Mouse (Mus musculus) liver, embryonic 14.5 days (tissue): ENCODE measurements at regions not wholly inside any gene's neighbourhood (a gene's known extent, or its start where the extent isn't known, plus 50 kb on each side); places are given as distances from the start of the nearest gene placed in this dataset.
A peak's percentile ranks its signal among the peaks of the same experiment; 100 is the strongest.

Experiments used
- ATAC-seq: fragments of 200-750 bp; cut with Nextera tagmentation; 2 replicates; pipeline ENCODE4 v1.8.0; 2017; ENCODE audit warnings: moderate number of reproducible peaks, mild to moderate bottlenecking, moderate library complexity; ENCODE audit not compliant: insufficient read depth
- DNase-seq, 3 experiments: peaks; one replicate each; pipeline ENCODE4 v3.0.0-alpha.2; 2012 to 2013; ENCODE audit warnings: low read depth in 3 of 3, low spot score in 3 of 3
- H3K27ac ChIP-seq: fragments of 300-500 bp; sonication (generic); 2 replicates; pipeline ENCODE4 v1.5.1; 2014; ENCODE audit warnings: moderate library complexity, mild to moderate bottlenecking, control low read depth, inconsistent platforms
- H3K27me3 ChIP-seq: fragments of 300-500 bp; sonication (generic); 2 replicates; pipeline ENCODE4 v1.6.1; 2014; ENCODE audit warnings: mild to moderate bottlenecking, low read length, moderate library complexity; ENCODE audit not compliant: control insufficient read depth, insufficient read depth
- H3K36me3 ChIP-seq: fragments of 300-500 bp; sonication (generic); replicated peaks from 2 replicates; pipeline ENCODE4 v1.6.1; 2014; ENCODE audit warnings: low read depth; ENCODE audit not compliant: control insufficient read depth, insufficient read depth
- H3K4me1 ChIP-seq, 2 experiments: fragments of 200-500 bp in 1 of 2; fragments of 300-500 bp in 1 of 2; sonication (generic) in 1 of 2; replicated peaks; 2 replicates each; pipeline ENCODE4 v1.6.1; 2012 to 2014; ENCODE audit warnings: antibody characterized with exemption in 1 of 2, inconsistent platforms in 1 of 2, low read length in 1 of 2; ENCODE audit not compliant: control insufficient read depth in 2 of 2, insufficient read depth in 2 of 2
- H3K4me2 ChIP-seq: fragments of 300-500 bp; sonication (generic); 2 replicates; pipeline ENCODE4 v1.6.1; 2014; ENCODE audit warnings: low read depth, mild to moderate bottlenecking, control low read depth, moderate library complexity
- H3K4me3 ChIP-seq, 2 experiments: fragments of 200-500 bp in 1 of 2; fragments of 300-500 bp in 1 of 2; sonication (generic) in 1 of 2; 2 replicates each; pipeline ENCODE4 v1.5.1; 2012 to 2014; ENCODE audit warnings: low read depth in 2 of 2, low read length in 2 of 2, mild to moderate bottlenecking in 2 of 2, control low read depth in 1 of 2, inconsistent platforms in 1 of 2, moderate library complexity in 1 of 2; ENCODE audit not compliant: insufficient read depth in 1 of 2
- H3K9ac ChIP-seq: fragments of 300-500 bp; sonication (generic); replicated peaks from 2 replicates; pipeline ENCODE4 v1.6.1; 2014; ENCODE audit warnings: mild to moderate bottlenecking, control low read depth, moderate library complexity
- H3K9me3 ChIP-seq: fragments of 300-500 bp; sonication (generic); 2 replicates; pipeline ENCODE4 v1.6.1; 2016; ENCODE audit warnings: low read length, mixed read lengths; ENCODE audit not compliant: control insufficient read depth
- CTCF ChIP-seq: IDR thresholded peaks from 2 replicates; pipeline ENCODE4 v1.5.1; 2016; ENCODE audit warnings: antibody characterized with exemption, low read depth, control low read depth
- EP300 ChIP-seq: IDR thresholded peaks from 2 replicates; pipeline ENCODE4 v1.6.1; 2016; ENCODE audit warnings: antibody characterized with exemption, low read depth
- WGBS: fragments of 180-500 bp; shearing (Covaris S2); extraction: QIAGEN DNeasy Blood & Tissue Kit; methylation state at CpG from one replicate; pipeline ENCODE4 v1.1.7; 2014; ENCODE audit not compliant: insufficient replicate concordance; 5-methylcytosine and 5-hydroxymethylcytosine counted together

DNA sequence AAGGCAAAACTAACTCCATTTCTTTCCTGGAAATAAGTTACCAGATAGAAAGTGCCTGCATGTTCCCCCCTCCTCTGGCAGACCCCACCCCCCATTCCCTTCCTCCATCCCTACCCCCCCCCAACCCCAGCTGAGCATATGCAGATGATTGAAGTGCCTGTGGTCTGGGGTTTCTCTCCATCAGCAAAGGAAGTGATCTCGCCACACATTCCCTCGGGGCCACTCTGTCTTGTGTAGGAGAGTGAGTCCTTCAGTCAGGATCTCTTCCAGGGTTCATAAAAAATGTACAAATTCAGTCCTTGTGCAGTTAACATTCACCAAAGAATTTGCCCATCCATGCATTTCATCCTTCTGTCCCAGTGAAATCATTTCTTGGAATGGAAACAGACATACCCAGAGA, 370.1 kb downstream of the Slc4a3 start:
- Histone ChIP-seq H3K36me3 (no peaks in the 10 kb centered on the region), H3K9ac (no peak overlapping the region), H3K27ac (no peak overlapping the region), H3K4me2 (no peak overlapping the region), H3K9me3 (no peaks in the 10 kb centered on the region), H3K4me3 (no peak overlapping the region), H3K4me1 (no peaks in the 10 kb centered on the region), H3K27me3 (no peaks in the 10 kb centered on the region)
- TF ChIP-seq CTCF (no peak), EP300 (no peak)
- DNase-seq (no peak), ATAC-seq (no peak)
- WGBS, result 0% methylated on average over 2 of the region's 2 CpGs

DNA sequence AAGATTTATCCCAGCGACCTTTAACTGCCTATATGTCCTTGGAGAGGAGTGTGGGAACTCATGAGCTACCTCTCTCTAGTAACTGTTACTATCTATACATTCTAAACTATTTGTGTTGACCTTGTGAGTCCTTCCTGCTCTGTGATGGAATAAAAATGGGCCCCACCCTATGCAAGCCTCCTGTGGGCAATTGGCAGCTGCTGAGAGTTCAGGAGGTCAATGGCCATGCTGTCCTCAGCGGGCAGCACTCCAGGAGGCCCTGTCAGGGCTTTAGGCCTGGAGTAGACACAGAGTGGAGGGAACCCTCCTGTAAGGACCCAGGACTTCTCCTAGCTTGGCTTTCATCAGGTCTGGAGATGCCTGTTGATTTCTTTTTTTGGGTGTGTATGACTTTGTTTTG, 373.1 kb downstream of the Slc4a3 start:
- Histone ChIP-seq H3K4me1 (no peaks in the 10 kb centered on the region), H3K4me3 (no peak overlapping the region), H3K9me3 (no peaks in the 10 kb centered on the region), H3K27ac (no peak overlapping the region), H3K9ac (no peak overlapping the region), H3K36me3 (no peaks in the 10 kb centered on the region), H3K4me2 (no peak overlapping the region), H3K27me3 (no peaks in the 10 kb centered on the region)
- TF ChIP-seq CTCF (no peak), EP300 (no peak)
- DNase-seq (no peak), ATAC-seq (no peak)
- WGBS, result 44% methylated on average over 2 of the region's 2 CpGs

DNA sequence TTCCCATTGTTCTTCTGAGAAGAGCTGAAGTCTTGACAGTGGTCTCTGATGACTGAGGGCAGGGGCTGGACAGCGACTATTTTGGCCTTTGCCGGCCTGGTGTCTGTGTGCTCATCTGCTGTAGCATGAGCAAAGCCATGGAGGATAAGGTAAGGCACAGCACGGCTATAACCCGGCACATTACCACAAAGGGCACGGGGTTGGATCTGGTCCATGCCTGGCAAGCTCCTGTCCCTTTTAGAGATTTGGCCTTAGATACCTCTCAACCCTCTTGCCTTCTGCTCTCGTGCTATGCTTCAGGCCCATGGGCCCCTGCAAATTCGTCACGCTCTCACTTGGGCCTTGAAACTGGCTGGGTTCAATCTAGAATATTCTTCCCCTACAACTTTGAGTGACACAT, 379.0 kb downstream of the Slc4a3 start:
- Histone ChIP-seq H3K9ac (no peak overlapping the region), H3K27me3 (no peaks in the 10 kb centered on the region), H3K27ac (no peak overlapping the region), H3K4me3 (no peak overlapping the region), H3K36me3 (no peaks in the 10 kb centered on the region), H3K9me3 (no peaks in the 10 kb centered on the region), H3K4me1 (no peaks in the 10 kb centered on the region), H3K4me2 (no peak overlapping the region)
- ATAC-seq (no peak), DNase-seq (no peak)
- TF ChIP-seq EP300 (no peak), CTCF (no peak)
- 58% methylated on average over 8 of the region's 8 CpGs for WGBS

DNA sequence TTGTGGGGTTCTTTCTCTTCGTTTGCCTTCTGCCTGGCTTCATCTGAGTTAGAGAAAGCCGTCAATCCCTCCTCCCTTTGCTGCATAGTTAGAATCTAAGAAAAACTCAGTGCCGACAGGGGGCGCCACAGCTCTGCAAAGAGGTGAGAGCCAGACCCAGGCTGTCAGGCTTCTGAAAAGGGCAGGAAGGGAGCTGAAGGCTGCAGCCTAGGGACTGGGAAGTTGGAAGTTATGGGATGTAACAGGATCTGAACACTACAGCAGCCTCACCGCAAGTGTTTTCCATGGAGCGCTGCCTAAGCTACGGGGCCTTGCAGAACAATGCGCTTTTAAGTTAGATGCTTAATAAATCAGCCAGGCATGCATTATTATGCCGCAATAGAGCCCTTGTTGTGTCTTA, 379.7 kb downstream of the Slc4a3 start:
- TF ChIP-seq CTCF, result peak; percentile 56
- TF ChIP-seq EP300, result no peak
- no peaks in the 10 kb centered on the region for H3K4me1 ChIP-seq
- DNase-seq, result peak in 1 of 3 experiments; percentile 9
- H3K9ac ChIP-seq, result no peak overlapping the region
- no peaks in the 10 kb centered on the region for H3K9me3 ChIP-seq
- no peaks in the 10 kb centered on the region for H3K27me3 ChIP-seq
- no peak overlapping the region for H3K4me2 ChIP-seq
- no peak overlapping the region for H3K4me3 ChIP-seq
- WGBS, result 29% methylated on average over 9 of the region's 9 CpGs
- H3K27ac ChIP-seq, result no peak overlapping the region
- ATAC-seq, result no peak
- H3K36me3 ChIP-seq, result no peaks in the 10 kb centered on the region

DNA sequence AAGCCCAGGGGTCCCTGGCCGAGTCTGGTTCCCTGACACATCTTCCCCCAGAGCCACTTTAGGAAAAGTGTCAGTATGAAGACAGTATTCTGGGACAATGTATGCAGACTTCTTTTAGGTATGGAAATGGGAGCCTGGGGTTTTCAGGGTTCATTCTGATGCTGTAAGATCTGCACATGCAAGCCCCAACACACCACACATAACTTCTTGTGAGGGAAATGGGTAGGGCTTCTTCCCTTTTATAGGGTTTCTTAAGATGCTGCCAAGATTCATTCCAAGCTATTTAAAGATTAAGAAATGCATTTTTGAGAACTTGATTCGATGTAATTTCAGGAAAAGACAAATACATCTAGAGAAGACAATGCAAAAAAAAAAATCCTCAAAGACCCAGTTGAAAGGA, 385.8 kb downstream of the Slc4a3 start:
- no peak for TF ChIP-seq CTCF
- WGBS, result 44% methylated on average over 2 of the region's 2 CpGs
- ATAC-seq, result no peak

DNA sequence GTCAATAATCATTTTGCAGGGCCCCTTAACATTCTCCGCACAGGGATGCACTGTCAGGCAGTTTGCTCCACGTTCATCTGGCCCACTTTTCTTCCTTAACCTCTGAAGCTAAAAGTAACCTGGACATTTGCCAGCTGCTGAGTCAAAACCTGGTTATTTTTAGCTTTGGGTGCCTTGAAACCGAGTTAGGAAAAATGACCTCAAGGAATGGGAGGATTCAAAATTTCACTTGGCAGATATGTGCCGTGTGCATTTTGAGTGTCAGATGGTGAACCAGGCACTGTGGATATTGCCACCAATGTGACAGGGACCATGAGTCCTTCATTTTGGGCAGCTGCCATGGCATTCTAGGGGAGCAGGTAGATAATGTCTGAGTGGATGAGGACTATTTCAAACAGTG, 387.8 kb downstream of the Slc4a3 start:
- Histone ChIP-seq H3K9me3 (no peaks in the 10 kb centered on the region), H3K4me2 (no peak overlapping the region), H3K27ac (no peak overlapping the region), H3K4me3 (no peak overlapping the region), H3K4me1 (peaks cover 0 to 1% of the 10 kb centered on the region in 2 experiments; a peak in 1 of 4 replicates), H3K36me3 (no peaks in the 10 kb centered on the region), H3K27me3 (no peaks in the 10 kb centered on the region), H3K9ac (no peak overlapping the region)
- WGBS, result 41% methylated on average over 4 of the region's 4 CpGs
- TF ChIP-seq EP300 (no peak), CTCF (no peak)
- ATAC-seq, result no peak
- no peak for DNase-seq

More for the DNA sequence above, 385.8 kb downstream of the Slc4a3 start:
- H3K4me3 ChIP-seq, result no peak overlapping the region
- no peak for DNase-seq
- no peaks in the 10 kb centered on the region for H3K9me3 ChIP-seq
- H3K36me3 ChIP-seq, result no peaks in the 10 kb centered on the region
- H3K4me1 ChIP-seq, result no peaks in the 10 kb centered on the region; a peak in 1 of 4 replicates
- H3K9ac ChIP-seq, result no peak overlapping the region
- H3K27me3 ChIP-seq, result no peaks in the 10 kb centered on the region
- H3K27ac ChIP-seq, result no peak overlapping the region
- H3K4me2 ChIP-seq, result no peak overlapping the region
